Mouse (Mus musculus) hematopoietic stem cell, adult 5-6 weeks (primary cell): ENCODE data around the gene Sult2a7. TPM values are rescaled to one million over a fixed set of nuclear protein-coding genes. Genes with fewer than 3 reads are reported as not detected.

Experiments
- ATAC-seq, 2 experiments: fragments of 125-278 bp in 1 of 2; replicated peaks in 1 of 2; 2 replicates each; pipeline ENCODE4 v1.8.0; 2016 to 2017; ENCODE audit warnings: inconsistent platforms in 2 of 2, mild to moderate bottlenecking in 2 of 2, moderate number of reproducible peaks in 2 of 2, low read depth in 1 of 2, moderate TSS enrichment in 1 of 2; ENCODE audit not compliant: low FRiP score in 2 of 2, poor library complexity in 2 of 2, severe bottlenecking in 2 of 2, insufficient read depth in 1 of 2, low TSS enrichment in 1 of 2
- total RNA-seq: library from RNA; stranded (forward); fragments of 172-1452, 232-1000 nt; gene quantifications from 2 replicates; pipeline ENCODE4 v1.2.3, GENCODE M21; 2017

Gene Sult2a7
- total RNA-seq, result not detected in 2 replicates

- ATAC-seq, result no peak
Observed at GRCm38 (mm10) chr7:14494130-14494529, at the start of gene Sult2a7. Gene Sult2a7, minus strand, starts transcription at chr7:14494230.

DNA sequence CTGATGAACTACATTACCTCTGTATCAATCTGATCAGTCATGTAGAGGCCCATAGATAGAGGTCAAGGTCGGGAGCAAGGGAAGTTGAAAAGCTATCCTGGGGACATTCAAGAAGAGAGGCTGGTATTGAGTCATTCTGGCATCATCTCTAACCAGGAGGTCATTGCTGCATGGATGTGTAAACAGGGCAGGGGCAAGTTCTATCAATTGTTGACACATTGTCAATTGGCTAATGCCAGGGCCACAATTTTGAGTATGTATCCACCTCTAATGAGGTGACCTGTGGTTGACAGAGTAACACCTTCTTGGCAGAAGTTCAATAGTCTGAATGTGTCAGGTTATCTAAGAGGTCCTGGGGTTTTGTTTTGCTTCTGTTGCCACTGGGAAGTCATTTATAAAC lies 31.2 kb upstream of the Sult2a7 start:
- no peak for ATAC-seq

GRCm38 (mm10) chr7:14522636-14523035 lies 28.6 kb upstream of the Sult2a7 start:
- ATAC-seq, result no peak

GRCm38 (mm10) chr7:14518301-14518700 lies 24.3 kb upstream of the Sult2a7 start:
- no peak for ATAC-seq

DNA sequence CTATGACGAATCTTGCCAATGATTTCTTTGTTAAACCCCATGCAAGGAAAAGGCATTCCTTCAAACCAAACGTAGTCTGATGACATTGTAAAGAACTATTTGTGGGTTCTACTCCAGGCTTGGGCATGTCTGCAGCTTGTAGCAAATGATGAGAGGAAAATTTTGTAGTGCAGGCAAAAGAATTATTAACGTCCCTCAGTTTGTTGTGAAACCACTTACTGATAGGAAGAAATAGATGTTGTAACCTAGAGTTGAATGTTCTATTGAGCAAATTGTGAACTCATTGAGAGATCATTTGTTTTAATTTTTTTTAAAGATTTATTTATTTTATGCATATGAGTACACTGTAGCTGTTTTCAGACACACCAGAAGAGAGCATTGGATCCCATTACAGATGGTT lies 1.1 kb downstream of the Sult2a7 start:
- no peak for ATAC-seq

- no peak for ATAC-seq
Observed at GRCm38 (mm10) chr7:14446534-14446933, 47.5 kb downstream of the Sult2a7 start, which contains the start of gene Sult2a8. Gene Sult2a8, minus strand, starts transcription at chr7:14446769.

- ATAC-seq, result no peak
Observed at GRCm38 (mm10) chr7:14439581-14439980, 54.4 kb downstream of the Sult2a7 start.

DNA sequence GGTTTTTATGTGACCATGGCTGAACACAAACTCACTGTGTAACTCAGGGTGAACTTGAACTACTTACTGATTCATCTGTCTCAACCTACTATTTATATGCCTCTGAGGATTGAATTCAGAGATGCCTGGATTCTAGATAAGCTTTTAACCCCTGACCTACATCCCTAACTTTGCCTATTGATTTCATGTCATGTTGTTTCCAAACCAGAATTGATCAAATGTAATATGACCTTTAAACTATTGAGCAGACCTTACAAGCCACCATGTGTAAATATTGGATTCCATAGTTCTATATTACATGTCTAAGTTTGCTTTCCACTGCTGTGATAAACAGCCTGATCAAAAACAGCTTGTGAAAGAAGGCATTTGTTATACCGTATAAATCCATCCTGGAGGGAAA lies 55.5 kb downstream of the Sult2a7 start:
- ATAC-seq, result no peak

DNA sequence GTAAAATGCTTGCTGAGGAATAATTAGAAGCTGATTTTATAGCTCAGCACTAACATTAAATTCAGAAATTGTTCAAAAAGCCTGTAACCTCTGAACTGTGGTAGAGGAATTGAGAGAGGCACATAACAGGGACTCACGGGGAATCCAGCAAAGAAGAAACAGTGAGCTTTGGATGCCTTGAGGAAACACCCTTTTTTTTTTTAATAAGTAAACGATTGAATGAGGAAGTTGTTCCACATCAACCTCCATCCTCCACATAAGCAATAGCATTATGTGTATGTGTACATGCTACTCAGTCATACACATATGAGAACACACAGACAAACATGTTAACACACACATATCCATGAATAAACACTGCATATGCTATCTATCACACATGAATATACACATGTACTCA lies 56.0 kb downstream of the Sult2a7 start:
- no peak for ATAC-seq

Other genes with a start within 250 kb of the Sult2a7 start
- gene Sult2a6, start 239.4 kb downstream of the Sult2a7 start, total RNA-seq, result not detected in 2 replicates
- gene Obox8, start 160.7 kb downstream of the Sult2a7 start, total RNA-seq, result not detected in 2 replicates
- not detected in 2 replicates for gene Sult2a8, start 47.5 kb downstream of the Sult2a7 start, total RNA-seq
- gene Vmn1r90, start 69.3 kb upstream of the Sult2a7 start, total RNA-seq, result not detected in 2 replicates
- gene Obox7, start 165.3 kb upstream of the Sult2a7 start, total RNA-seq, result not detected in 2 replicates